Mouse (Mus musculus) heart, adult 2 months (tissue): ENCODE data around the gene Gpr34.

Source experiments
- CTCF ChIP-seq: fragments of 200-600 bp; IDR thresholded peaks from 2 replicates; pipeline ENCODE4 v1.8.1; 2022; ENCODE audit warnings: antibody characterized with exemption, mild to moderate bottlenecking, moderate library complexity
- EP300 ChIP-seq: fragments of 200-500 bp; IDR thresholded peaks from 2 replicates; pipeline ENCODE4 v1.6.1; 2011; ENCODE audit warnings: low read depth, low read length, control low read depth; ENCODE audit not compliant: insufficient read depth
- POLR2A ChIP-seq: fragments of 200-500 bp; IDR thresholded peaks from 2 replicates; pipeline ENCODE4 v1.6.1; 2011; ENCODE audit warnings: mild to moderate bottlenecking, low read depth, low read length, control low read depth; ENCODE audit not compliant: insufficient read depth

DNA sequence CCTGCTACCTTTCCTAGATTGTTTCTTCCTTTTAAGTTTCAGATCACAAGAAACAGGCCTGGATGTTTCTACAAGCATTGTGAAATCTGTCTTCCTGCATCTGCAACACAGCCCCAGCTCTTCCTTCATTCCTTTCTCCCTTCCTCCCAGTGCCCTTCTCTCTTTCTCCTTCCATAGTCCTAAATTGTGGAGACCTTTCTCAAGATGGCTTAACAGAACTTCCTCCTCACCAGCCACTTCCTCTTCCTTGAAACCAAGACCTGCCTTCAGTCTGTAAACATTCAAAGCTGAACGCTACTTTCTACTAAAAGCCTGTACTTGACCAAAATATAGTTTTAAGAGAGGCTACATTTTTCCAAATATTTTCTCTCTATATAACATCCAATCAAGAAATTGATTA, 4.5 kb downstream of the Gpr34 start:
- no peak for TF ChIP-seq CTCF
- no peak for TF ChIP-seq EP300
- TF ChIP-seq POLR2A = no peak
